Mouse (Mus musculus): ENCODE results near the gene Ywhae. TPM values are rescaled to one million over a fixed set of nuclear protein-coding genes. Genes with fewer than 3 reads are reported as not detected.

Gene Ywhae
- polyA plus RNA-seq, 1 experiment: 701 TPM

GRCm38 (mm10) chr11:75736978-75737377 lies 4.3 kb downstream of the Ywhae start:
- TF ChIP-seq POLR2A (IDR thresholded peaks at IDR 0.05; ENCODE audit: low read depth, low read length) (no peak), CTCF (IDR thresholded peaks at IDR 0.05; ENCODE audit: borderline replicate concordance, insufficient read depth, low read length) (no peak)
- Histone ChIP-seq H3K4me3 (ENCODE audit: insufficient read depth, low read length) (no peak overlapping the region), H3K27ac (ENCODE audit: insufficient read depth, low read length) (peak overlapping the region; percentile 91), H3K4me1 (ENCODE audit: control insufficient read depth, insufficient read depth, low read length) (peaks cover 23% of the 10 kb centered on the region)

- Histone ChIP-seq H3K27ac (ENCODE audit: insufficient read depth, low read length) (peak overlapping the region; percentile 42; the same call in 1 of the 2 replicates), H3K4me1 (ENCODE audit: control insufficient read depth, insufficient read depth, low read length) (peaks cover 23% of the 10 kb centered on the region), H3K4me3 (ENCODE audit: insufficient read depth, low read length) (no peak overlapping the region)
- no peak for TF ChIP-seq CTCF (IDR thresholded peaks at IDR 0.05; ENCODE audit: borderline replicate concordance, insufficient read depth, low read length)
- no peak for TF ChIP-seq POLR2A (IDR thresholded peaks at IDR 0.05; ENCODE audit: low read depth, low read length)
These were observed 5.3 kb downstream of the Ywhae start for GRCm38 (mm10) chr11:75737806-75738476.

GRCm38 (mm10) chr11:75738477-75738821 lies 5.8 kb downstream of the Ywhae start:
- H3K4me3 ChIP-seq (ENCODE audit: insufficient read depth, low read length): no peak overlapping the region
- H3K27ac ChIP-seq (ENCODE audit: insufficient read depth, low read length): no peak overlapping the region
- TF ChIP-seq POLR2A (IDR thresholded peaks at IDR 0.05; ENCODE audit: low read depth, low read length): no peak
- no peak for TF ChIP-seq CTCF (IDR thresholded peaks at IDR 0.05; ENCODE audit: borderline replicate concordance, insufficient read depth, low read length)
- H3K4me1 ChIP-seq (ENCODE audit: control insufficient read depth, insufficient read depth, low read length): peaks cover 23% of the 10 kb centered on the region

GRCm38 (mm10) chr11:75740204-75740603 lies 7.5 kb downstream of the Ywhae start:
- Histone ChIP-seq H3K4me1 (ENCODE audit: control insufficient read depth, insufficient read depth, low read length) (peaks cover 22% of the 10 kb centered on the region), H3K27ac (ENCODE audit: insufficient read depth, low read length) (no peak overlapping the region), H3K4me3 (ENCODE audit: insufficient read depth, low read length) (no peak overlapping the region)
- TF ChIP-seq POLR2A (IDR thresholded peaks at IDR 0.05; ENCODE audit: low read depth, low read length) (no peak), CTCF (IDR thresholded peaks at IDR 0.05; ENCODE audit: borderline replicate concordance, insufficient read depth, low read length) (no peak)

GRCm38 (mm10) chr11:75741615-75742014 lies 8.9 kb downstream of the Ywhae start:
- Histone ChIP-seq H3K4me3 (ENCODE audit: insufficient read depth, low read length) (no peak overlapping the region), H3K4me1 (ENCODE audit: control insufficient read depth, insufficient read depth, low read length) (peaks cover 22% of the 10 kb centered on the region), H3K27ac (ENCODE audit: insufficient read depth, low read length) (no peak overlapping the region)
- TF ChIP-seq CTCF (IDR thresholded peaks at IDR 0.05; ENCODE audit: borderline replicate concordance, insufficient read depth, low read length) (no peak), POLR2A (IDR thresholded peaks at IDR 0.05; ENCODE audit: low read depth, low read length) (no peak)

GRCm38 (mm10) chr11:75744761-75745160 lies 12.1 kb downstream of the Ywhae start:
- TF ChIP-seq POLR2A (IDR thresholded peaks at IDR 0.05; ENCODE audit: low read depth, low read length): no peak
- TF ChIP-seq CTCF (IDR thresholded peaks at IDR 0.05; ENCODE audit: borderline replicate concordance, insufficient read depth, low read length): no peak
- H3K27ac ChIP-seq (ENCODE audit: insufficient read depth, low read length): no peak overlapping the region
- H3K4me1 ChIP-seq (ENCODE audit: control insufficient read depth, insufficient read depth, low read length): peaks cover 31% of the 10 kb centered on the region
- H3K4me3 ChIP-seq (ENCODE audit: insufficient read depth, low read length): no peak overlapping the region

GRCm38 (mm10) chr11:75750537-75750936 lies 17.9 kb downstream of the Ywhae start:
- TF ChIP-seq POLR2A (IDR thresholded peaks at IDR 0.05; ENCODE audit: low read depth, low read length) (no peak), CTCF (IDR thresholded peaks at IDR 0.05; ENCODE audit: borderline replicate concordance, insufficient read depth, low read length) (no peak)
- H3K4me3 ChIP-seq (ENCODE audit: insufficient read depth, low read length): no peak overlapping the region
- H3K4me1 ChIP-seq (ENCODE audit: control insufficient read depth, insufficient read depth, low read length): peaks cover 28% of the 10 kb centered on the region
- no peak overlapping the region for H3K27ac ChIP-seq (ENCODE audit: insufficient read depth, low read length)

- Histone ChIP-seq H3K27ac (ENCODE audit: insufficient read depth, low read length) (no peak overlapping the region), H3K4me1 (ENCODE audit: control insufficient read depth, insufficient read depth, low read length) (peaks cover 26% of the 10 kb centered on the region), H3K4me3 (ENCODE audit: insufficient read depth, low read length) (no peak overlapping the region)
- no peak for TF ChIP-seq POLR2A (IDR thresholded peaks at IDR 0.05; ENCODE audit: low read depth, low read length)
- TF ChIP-seq CTCF (IDR thresholded peaks at IDR 0.05; ENCODE audit: borderline replicate concordance, insufficient read depth, low read length): no peak
These were observed 18.4 kb downstream of the Ywhae start for GRCm38 (mm10) chr11:75751082-75751481.

GRCm38 (mm10) chr11:75756687-75757086 lies 24.0 kb downstream of the Ywhae start:
- H3K4me3 ChIP-seq (ENCODE audit: insufficient read depth, low read length): no peak overlapping the region
- peaks cover 4% of the 10 kb centered on the region; the same call in 1 of the 2 replicates for H3K4me1 ChIP-seq (ENCODE audit: control insufficient read depth, insufficient read depth, low read length)
- H3K27ac ChIP-seq (ENCODE audit: insufficient read depth, low read length): no peak overlapping the region
- TF ChIP-seq POLR2A (IDR thresholded peaks at IDR 0.05; ENCODE audit: low read depth, low read length): no peak
- no peak for TF ChIP-seq CTCF (IDR thresholded peaks at IDR 0.05; ENCODE audit: borderline replicate concordance, insufficient read depth, low read length)

GRCm38 (mm10) chr11:75758553-75758952 lies 25.9 kb downstream of the Ywhae start:
- TF ChIP-seq POLR2A (IDR thresholded peaks at IDR 0.05; ENCODE audit: low read depth, low read length): no peak
- TF ChIP-seq CTCF (IDR thresholded peaks at IDR 0.05; ENCODE audit: borderline replicate concordance, insufficient read depth, low read length): no peak

More at GRCm38 (mm10) chr11:75758553-75758952, 25.9 kb downstream of the Ywhae start:
- peaks cover 3% of the 10 kb centered on the region; the same call in 1 of the 2 replicates for H3K4me1 ChIP-seq (ENCODE audit: control insufficient read depth, insufficient read depth, low read length)
- no peak overlapping the region for H3K4me3 ChIP-seq (ENCODE audit: insufficient read depth, low read length)
- no peak overlapping the region for H3K27ac ChIP-seq (ENCODE audit: insufficient read depth, low read length)
